Mouse (Mus musculus): ENCODE data around the gene Slc2a5. TPM values are rescaled to one million over a fixed set of nuclear protein-coding genes. Genes with fewer than 3 reads are reported as not detected.
A peak's percentile ranks its signal among the peaks of the same experiment; 100 is the strongest.

Gene Slc2a5
- polyA plus RNA-seq, 1 experiment from 2014 or later, result 1.4 TPM

GRCm38 (mm10) chr4:150128571-150128970, 9.5 kb downstream of the Slc2a5 start:
- Histone ChIP-seq H3K27me3 (peaks cover 16% of the 10 kb centered on the region; the same call in 1 of the 2 replicates), H3K4me1 (peaks cover 12% of the 10 kb centered on the region), H3K36me3 (no peaks in the 10 kb centered on the region), H3K4me2 (replicated peaks) (no peak overlapping the region), H3K4me3 (no peak overlapping the region), H3K27ac (replicated peaks) (no peak overlapping the region), H3K9ac (replicated peaks) (no peak overlapping the region), H3K9me3 (no peaks in the 10 kb centered on the region)
- no peak for ATAC-seq (ENCODE audit: low FRiP score, low read depth)
- 62% methylated on average over 8 of the region's 8 CpGs for WGBS

GRCm38 (mm10) chr4:150130661-150131060, 11.6 kb downstream of the Slc2a5 start:
- Histone ChIP-seq H3K4me1 (peaks cover 12% of the 10 kb centered on the region), H3K27me3 (peaks cover 28% of the 10 kb centered on the region; the same call in 1 of the 2 replicates), H3K36me3 (no peaks in the 10 kb centered on the region), H3K27ac (replicated peaks) (no peak overlapping the region), H3K4me3 (no peak overlapping the region), H3K9me3 (no peaks in the 10 kb centered on the region), H3K4me2 (replicated peaks) (no peak overlapping the region), H3K9ac (replicated peaks) (no peak overlapping the region)
- no peak for ATAC-seq (ENCODE audit: low FRiP score, low read depth)
- 59% methylated on average over 2 of the region's 2 CpGs for WGBS

GRCm38 (mm10) chr4:150132692-150133271, 13.7 kb downstream of the Slc2a5 start:
- H3K36me3 ChIP-seq, result no peaks in the 10 kb centered on the region
- no peaks in the 10 kb centered on the region for H3K9me3 ChIP-seq
- ATAC-seq (ENCODE audit: low FRiP score, low read depth), result no peak
- H3K4me2 ChIP-seq (replicated peaks), result peak overlapping the region; percentile 36
- H3K9ac ChIP-seq (replicated peaks), result no peak overlapping the region
- WGBS, result 28% methylated on average over 24 of the region's 24 CpGs
- peaks cover 37% of the 10 kb centered on the region; the same call in 1 of the 2 replicates for H3K27me3 ChIP-seq
- no peak overlapping the region for H3K27ac ChIP-seq (replicated peaks)
- peak overlapping the region; percentile 9; the same call in 1 of the 2 replicates for H3K4me3 ChIP-seq
- peaks cover 16% of the 10 kb centered on the region for H3K4me1 ChIP-seq

GRCm38 (mm10) chr4:150135254-150135653, 16.2 kb downstream of the Slc2a5 start:
- Histone ChIP-seq H3K4me2 (replicated peaks) (no peak overlapping the region), H3K4me1 (peaks cover 19% of the 10 kb centered on the region), H3K9ac (replicated peaks) (no peak overlapping the region), H3K4me3 (no peak overlapping the region), H3K27me3 (peaks cover 37% of the 10 kb centered on the region; the same call in 1 of the 2 replicates), H3K27ac (replicated peaks) (no peak overlapping the region), H3K36me3 (no peaks in the 10 kb centered on the region), H3K9me3 (no peaks in the 10 kb centered on the region)
- WGBS, result 90% methylated on average over 7 of the region's 7 CpGs
- no peak for ATAC-seq (ENCODE audit: low FRiP score, low read depth)

GRCm38 (mm10) chr4:150136693-150137092, 17.6 kb downstream of the Slc2a5 start:
- no peak overlapping the region for H3K4me2 ChIP-seq (replicated peaks)
- peak; percentile 47 for ATAC-seq (ENCODE audit: low FRiP score, low read depth)
- H3K27ac ChIP-seq (replicated peaks), result no peak overlapping the region
- H3K27me3 ChIP-seq, result peaks cover 36% of the 10 kb centered on the region; the same call in 1 of the 2 replicates
- 7% methylated on average over 10 of the region's 10 CpGs for WGBS
- no peaks in the 10 kb centered on the region for H3K9me3 ChIP-seq
- no peak overlapping the region for H3K4me3 ChIP-seq
- no peak overlapping the region for H3K9ac ChIP-seq (replicated peaks)
- H3K4me1 ChIP-seq, result peaks cover 19% of the 10 kb centered on the region
- no peaks in the 10 kb centered on the region for H3K36me3 ChIP-seq

DNA sequence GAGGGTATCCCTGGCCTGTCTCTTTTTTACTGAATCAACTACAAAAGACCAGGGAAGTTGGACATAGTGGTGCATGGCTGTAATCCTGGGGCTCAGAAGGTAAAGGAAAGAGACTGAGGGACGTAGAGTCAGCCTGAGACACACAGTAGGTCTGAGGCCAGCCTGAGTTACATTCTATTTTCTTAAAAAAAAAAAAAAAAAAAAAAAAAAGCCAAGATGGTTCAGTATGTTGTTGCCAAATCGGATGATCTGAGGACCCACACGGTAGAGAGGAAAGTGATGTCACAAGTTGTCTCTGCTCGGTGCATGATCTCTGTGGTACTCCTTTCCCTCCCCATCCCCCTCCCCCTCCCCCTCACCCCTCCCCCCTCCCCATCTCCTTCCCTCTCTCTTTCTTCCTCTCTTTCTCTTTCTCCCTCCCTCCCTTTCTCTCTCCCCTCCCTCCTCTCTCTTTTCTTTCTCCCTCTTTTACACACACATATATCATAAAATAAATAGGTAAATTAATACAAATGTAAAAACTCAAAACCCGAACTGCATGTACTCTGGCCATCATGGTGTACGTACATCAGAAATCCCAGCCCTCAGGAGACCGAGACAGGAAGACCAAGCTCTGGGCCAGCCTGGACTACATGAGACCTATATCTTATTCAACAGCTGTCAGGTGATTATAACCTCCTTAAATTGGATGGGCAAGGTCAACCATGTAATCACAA, 18.4 kb downstream of the Slc2a5 start:
- Histone ChIP-seq H3K4me2 (replicated peaks) (no peak overlapping the region), H3K4me3 (no peak overlapping the region), H3K9ac (replicated peaks) (no peak overlapping the region), H3K27me3 (peaks cover 32% of the 10 kb centered on the region; the same call in 1 of the 2 replicates), H3K4me1 (peaks cover 19% of the 10 kb centered on the region), H3K36me3 (no peaks in the 10 kb centered on the region), H3K9me3 (no peaks in the 10 kb centered on the region), H3K27ac (replicated peaks) (no peak overlapping the region)
- ATAC-seq (ENCODE audit: low FRiP score, low read depth), result no peak
- WGBS, result 83% methylated on average over 7 of the region's 7 CpGs

DNA sequence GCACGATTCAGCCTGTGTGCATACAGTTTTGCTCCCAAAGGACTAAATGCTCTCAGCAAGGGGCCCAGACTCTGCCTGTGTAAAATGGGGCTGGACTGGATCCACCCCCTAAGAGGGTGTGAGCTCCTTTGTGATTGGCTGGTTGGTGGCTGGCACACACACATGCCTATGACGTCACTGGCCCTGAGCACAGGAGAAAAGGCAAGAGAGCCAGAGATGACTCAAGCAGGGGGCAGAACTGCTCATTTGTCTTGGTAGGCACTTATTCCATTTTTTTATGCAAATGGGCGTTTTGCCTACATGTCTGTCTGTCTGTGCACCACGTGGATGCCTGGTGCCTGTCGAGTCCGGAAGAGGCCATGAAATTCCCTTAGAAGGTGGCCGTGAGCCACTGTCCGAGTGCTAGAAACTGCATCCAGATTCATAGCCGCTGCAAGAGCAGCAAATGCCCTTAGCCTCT, 19.0 kb downstream of the Slc2a5 start:
- WGBS, result 35% methylated on average over 9 of the region's 9 CpGs
- ATAC-seq (ENCODE audit: low FRiP score, low read depth), result peak; percentile 73

GRCm38 (mm10) chr4:150139090-150139489, 20.0 kb downstream of the Slc2a5 start:
- Histone ChIP-seq H3K36me3 (no peaks in the 10 kb centered on the region), H3K4me1 (peaks cover 12% of the 10 kb centered on the region), H3K27me3 (0 out of 2 replicates have a peak, but pooled peaks cover 17% of the 10 kb centered on the region), H3K4me2 (replicated peaks) (no peak overlapping the region), H3K9ac (replicated peaks) (no peak overlapping the region), H3K27ac (replicated peaks) (no peak overlapping the region), H3K4me3 (no peak overlapping the region), H3K9me3 (0 out of 2 replicates have a peak, but pooled peaks cover 4% of the 10 kb centered on the region)
- WGBS, result 74% methylated on average over 13 of the region's 13 CpGs
- no peak for ATAC-seq (ENCODE audit: low FRiP score, low read depth)

More for the DNA sequence above, 19.0 kb downstream of the Slc2a5 start:
- Histone ChIP-seq H3K27me3 (peaks cover 26% of the 10 kb centered on the region; the same call in 1 of the 2 replicates), H3K4me1 (peaks cover 14% of the 10 kb centered on the region), H3K9ac (replicated peaks) (no peak overlapping the region), H3K4me3 (peak overlapping the region; percentile 21), H3K4me2 (replicated peaks) (peak overlapping the region; percentile 43), H3K27ac (replicated peaks) (no peak overlapping the region), H3K9me3 (no peaks in the 10 kb centered on the region), H3K36me3 (no peaks in the 10 kb centered on the region)

- 0 out of 2 replicates have a peak, but pooled peaks cover 5% of the 10 kb centered on the region for H3K9me3 ChIP-seq
- peaks cover 12% of the 10 kb centered on the region for H3K4me1 ChIP-seq
- H3K36me3 ChIP-seq, result no peaks in the 10 kb centered on the region
- H3K27ac ChIP-seq (replicated peaks), result no peak overlapping the region
- H3K27me3 ChIP-seq, result 0 out of 2 replicates have a peak, but pooled peaks cover 12% of the 10 kb centered on the region
- no peak overlapping the region for H3K9ac ChIP-seq (replicated peaks)
- no peak for ATAC-seq (ENCODE audit: low FRiP score, low read depth)
- H3K4me3 ChIP-seq, result no peak overlapping the region
- WGBS, result 77% methylated on average over 7 of the region's 7 CpGs
- no peak overlapping the region for H3K4me2 ChIP-seq (replicated peaks)
Measured at GRCm38 (mm10) chr4:150140346-150140745, 21.3 kb downstream of the Slc2a5 start.

- Histone ChIP-seq H3K9ac (replicated peaks) (no peak overlapping the region), H3K4me1 (peaks cover 2% of the 10 kb centered on the region; the same call in 1 of the 2 replicates), H3K27me3 (no peaks in the 10 kb centered on the region), H3K27ac (replicated peaks) (no peak overlapping the region), H3K9me3 (peaks cover 13% of the 10 kb centered on the region; the same call in 1 of the 2 replicates), H3K4me2 (replicated peaks) (no peak overlapping the region), H3K36me3 (no peaks in the 10 kb centered on the region), H3K4me3 (no peak overlapping the region)
- WGBS, result 19% methylated on average over 12 of the region's 12 CpGs
- no peak for ATAC-seq (ENCODE audit: low FRiP score, low read depth)
Measured at GRCm38 (mm10) chr4:150144242-150144641, 25.2 kb downstream of the Slc2a5 start.

- Histone ChIP-seq H3K36me3 (no peaks in the 10 kb centered on the region), H3K9ac (replicated peaks) (no peak overlapping the region), H3K9me3 (peaks cover 15% of the 10 kb centered on the region; the same call in 1 of the 2 replicates), H3K4me2 (replicated peaks) (no peak overlapping the region), H3K27me3 (no peaks in the 10 kb centered on the region), H3K4me3 (no peak overlapping the region), H3K4me1 (no peaks in the 10 kb centered on the region), H3K27ac (replicated peaks) (no peak overlapping the region)
- WGBS, result 85% methylated on average over 4 of the region's 4 CpGs
- no peak for ATAC-seq (ENCODE audit: low FRiP score, low read depth)
Measured at GRCm38 (mm10) chr4:150146286-150146685, 27.2 kb downstream of the Slc2a5 start.

DNA sequence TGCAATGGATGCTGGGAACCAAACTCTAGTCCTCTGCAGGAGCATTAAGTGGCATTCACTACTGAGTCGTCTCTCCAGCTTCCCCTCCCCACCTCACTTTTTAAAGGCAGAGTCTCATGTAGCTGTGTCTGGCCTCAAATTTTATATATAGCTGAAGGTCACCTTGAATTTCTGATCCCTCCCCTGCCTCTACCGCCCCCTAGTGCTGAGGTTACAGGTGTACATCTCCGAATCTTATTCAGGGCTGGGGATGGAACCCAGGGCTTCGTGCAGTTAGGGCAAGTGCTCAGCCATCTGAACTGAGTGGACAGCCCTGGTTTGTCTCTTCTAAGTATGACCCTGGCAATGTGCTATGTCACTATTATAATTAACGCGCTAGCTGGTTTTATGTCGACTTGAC, 32.0 kb downstream of the Slc2a5 start:
- Histone ChIP-seq H3K27me3 (no peaks in the 10 kb centered on the region; the same call in 1 of the 2 replicates), H3K9me3 (peaks cover 13% of the 10 kb centered on the region; the same call in 1 of the 2 replicates), H3K27ac (replicated peaks) (no peak overlapping the region), H3K9ac (replicated peaks) (no peak overlapping the region), H3K4me3 (no peak overlapping the region), H3K4me1 (no peaks in the 10 kb centered on the region), H3K36me3 (no peaks in the 10 kb centered on the region), H3K4me2 (replicated peaks) (no peak overlapping the region)
- WGBS, result 80% methylated on average over 7 of the region's 7 CpGs
- no peak for ATAC-seq (ENCODE audit: low FRiP score, low read depth)
